Mouse (Mus musculus) testis, adult 2 months (tissue): Measurements from ENCODE around the gene Odf2l.

Source experiments
- CTCF ChIP-seq: fragments of 200-500 bp; IDR thresholded peaks from 2 replicates; pipeline ENCODE4 v1.5.1; 2012; ENCODE audit warnings: low read depth, mild to moderate bottlenecking, inconsistent platforms, low read length, moderate library complexity; ENCODE audit not compliant: control insufficient read depth, insufficient read depth, insufficient replicate concordance
- POLR2A ChIP-seq: fragments of 200-500 bp; IDR thresholded peaks from 2 replicates; pipeline ENCODE4 v1.6.1; 2012; ENCODE audit warnings: low read depth, mild to moderate bottlenecking, inconsistent platforms, low read length, moderate library complexity; ENCODE audit not compliant: control insufficient read depth

GRCm38 (mm10) chr3:145115169-145115568 is 3.2 kb upstream of the Odf2l start:
- TF ChIP-seq CTCF (no peak), POLR2A (no peak)
